Mouse (Mus musculus): ENCODE results near the gene Epha1. TPM values are rescaled to one million over a fixed set of nuclear protein-coding genes. Genes with fewer than 3 reads are reported as not detected.
A peak's percentile ranks its signal among the peaks of the same experiment; 100 is the strongest.

Epha1 gene
- total RNA-seq, 2 experiments from 2014 or later: 0.15 to 0.32 TPM

DNA sequence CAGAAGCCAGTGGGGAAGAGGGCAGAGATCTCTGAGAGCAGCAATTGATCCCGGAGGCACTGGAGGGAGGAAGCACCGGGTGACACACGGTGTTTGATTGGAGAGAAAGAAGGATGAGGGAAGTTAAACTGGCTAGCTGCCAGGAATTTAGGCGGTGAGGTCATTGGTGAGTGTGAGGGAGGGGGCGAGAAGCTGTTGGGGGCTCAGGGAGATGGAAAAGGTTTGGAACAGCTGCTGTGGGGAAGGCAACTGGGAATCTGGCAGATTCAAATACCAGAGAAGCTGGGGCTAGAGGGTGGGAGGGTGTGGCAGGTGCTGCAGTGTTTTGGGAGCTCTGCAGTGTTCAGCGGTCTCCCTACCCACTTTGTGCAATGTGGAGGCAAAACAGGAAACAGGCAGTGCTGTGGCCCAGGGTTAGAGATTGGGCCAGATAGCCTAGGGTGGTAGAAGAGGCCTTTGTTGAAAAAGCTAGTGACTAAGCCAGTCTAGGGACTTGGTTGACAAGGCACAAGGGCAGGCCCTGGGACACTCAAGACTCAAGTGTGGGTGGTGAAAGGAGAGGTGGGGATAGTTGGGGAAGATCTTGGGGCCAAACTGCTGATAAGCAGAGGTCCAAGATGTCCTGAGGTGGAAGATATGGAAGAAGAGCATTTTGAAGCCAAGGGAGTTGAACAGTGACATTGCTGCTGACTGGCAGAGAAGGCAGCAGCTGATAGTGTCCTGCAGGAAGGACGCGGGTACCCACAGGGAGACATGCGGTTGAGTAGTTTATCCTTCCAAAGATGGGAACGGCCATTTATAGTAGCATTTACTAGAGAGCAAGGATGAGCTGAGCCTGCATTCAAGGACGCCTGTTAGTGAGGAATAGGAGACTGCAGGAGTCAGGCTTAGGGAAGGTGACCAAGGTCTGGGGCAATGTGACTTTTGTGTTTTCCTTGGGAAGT is 18.7 kb downstream of the Epha1 start:
- no peak for DNase-seq

DNA sequence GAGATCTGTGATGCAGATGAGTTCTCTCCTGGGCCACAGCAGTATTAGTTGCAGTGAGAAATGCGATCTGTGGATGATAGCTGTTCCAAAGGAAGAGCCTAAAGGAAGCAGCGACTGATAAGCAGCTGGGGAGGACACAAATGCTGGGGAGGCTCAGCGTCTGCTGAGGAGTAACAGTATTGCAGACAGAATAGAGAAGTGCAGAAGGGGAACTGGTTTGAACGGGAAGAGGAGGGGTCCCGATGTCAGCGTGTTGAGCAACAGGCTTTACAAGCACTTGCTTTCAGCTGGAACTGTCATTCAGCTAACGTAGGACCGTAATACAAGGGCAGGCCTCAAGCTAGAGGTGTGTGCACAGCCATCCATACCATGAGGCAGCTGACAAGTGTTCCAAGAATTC is 19.9 kb downstream of the Epha1 start:
- no peak for DNase-seq

DNA sequence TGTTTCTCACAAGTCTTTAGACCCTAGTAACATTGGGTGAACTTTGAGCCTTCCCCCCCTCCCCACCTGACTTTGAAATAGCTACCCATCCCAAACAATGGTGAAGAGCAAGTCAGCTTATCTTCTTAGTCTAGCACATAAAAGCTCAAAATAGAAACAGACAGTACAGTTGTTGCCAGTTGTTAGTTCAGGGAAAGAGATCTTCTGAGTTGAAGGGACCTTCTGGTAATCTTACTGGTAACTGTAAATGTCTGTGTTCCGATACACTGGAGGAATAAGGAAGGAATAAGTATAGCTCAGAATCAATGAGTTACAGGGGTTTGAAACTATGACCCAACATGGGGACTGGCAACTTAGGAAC is 20.6 kb downstream of the Epha1 start:
- no peak for DNase-seq

DNA sequence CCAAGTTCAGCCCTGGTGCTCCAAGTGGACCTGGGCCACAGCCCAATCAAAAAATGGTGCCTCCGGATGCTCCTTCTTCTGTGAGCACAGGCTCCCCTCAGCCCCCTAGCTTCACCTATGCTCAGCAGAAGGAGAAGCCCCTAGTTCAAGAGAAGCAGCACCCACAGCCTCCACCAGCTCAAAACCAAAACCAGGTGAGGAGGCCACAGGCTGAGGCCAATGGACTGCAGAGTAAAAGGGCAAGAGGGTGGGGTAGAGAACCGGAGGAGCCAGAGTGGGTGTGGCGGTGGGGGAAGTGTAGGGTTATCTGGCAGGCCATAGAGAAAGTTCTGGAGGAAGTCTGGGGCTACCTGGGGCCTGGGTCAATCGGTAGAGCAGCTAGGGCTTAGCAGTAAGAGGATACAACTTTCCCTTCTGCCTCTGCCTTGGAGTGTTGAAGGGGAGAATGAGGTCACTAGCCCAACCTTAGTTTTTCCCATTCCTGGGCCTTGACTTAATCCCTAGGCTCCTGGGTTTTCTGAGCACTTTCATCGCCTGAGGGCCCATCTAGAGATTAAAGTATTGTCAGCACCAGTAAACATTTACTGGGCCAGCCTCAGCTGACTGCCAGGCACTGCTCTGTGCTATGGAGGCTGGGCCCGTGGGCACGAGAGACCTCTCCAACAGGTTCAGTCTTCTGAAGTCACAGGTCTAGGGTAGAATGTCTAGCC is 21.1 kb downstream of the Epha1 start:
- DNase-seq: no peak

DNA sequence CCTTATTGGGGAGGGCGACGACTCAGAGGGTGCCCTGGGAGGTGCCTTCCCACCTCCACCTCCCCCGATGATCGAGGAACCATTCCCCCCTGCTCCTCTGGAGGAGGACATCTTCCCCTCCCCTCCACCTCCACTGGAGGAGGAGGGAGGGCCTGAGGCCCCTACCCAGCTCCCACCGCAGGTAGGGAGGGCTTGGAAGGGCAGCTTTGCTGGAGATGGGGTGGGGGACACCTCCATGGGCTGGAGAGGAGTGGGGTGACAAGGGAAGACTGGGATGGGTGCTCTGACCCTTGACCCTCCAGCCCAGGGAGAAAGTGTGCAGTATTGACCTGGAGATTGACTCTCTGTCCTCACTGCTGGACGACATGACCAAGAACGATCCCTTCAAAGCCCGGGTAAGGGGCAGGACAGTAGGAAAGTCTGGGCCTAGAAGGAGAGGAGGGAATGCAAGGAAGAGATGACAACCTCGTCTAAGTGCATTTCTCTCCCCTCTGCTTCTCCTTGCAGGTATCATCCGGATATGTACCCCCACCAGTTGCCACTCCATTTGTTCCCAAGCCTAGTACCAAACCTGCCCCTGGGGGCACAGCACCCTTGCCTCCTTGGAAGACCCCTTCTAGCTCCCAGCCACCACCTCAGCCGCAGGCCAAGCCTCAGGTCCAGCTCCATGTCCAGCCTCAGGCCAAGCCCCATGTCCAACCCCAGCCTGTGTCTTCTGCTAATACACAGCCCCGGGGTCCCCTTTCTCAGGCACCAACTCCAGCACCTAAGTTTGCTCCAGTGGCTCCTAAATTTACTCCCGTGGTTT is 21.9 kb downstream of the Epha1 start:
- DNase-seq: no peak

DNA sequence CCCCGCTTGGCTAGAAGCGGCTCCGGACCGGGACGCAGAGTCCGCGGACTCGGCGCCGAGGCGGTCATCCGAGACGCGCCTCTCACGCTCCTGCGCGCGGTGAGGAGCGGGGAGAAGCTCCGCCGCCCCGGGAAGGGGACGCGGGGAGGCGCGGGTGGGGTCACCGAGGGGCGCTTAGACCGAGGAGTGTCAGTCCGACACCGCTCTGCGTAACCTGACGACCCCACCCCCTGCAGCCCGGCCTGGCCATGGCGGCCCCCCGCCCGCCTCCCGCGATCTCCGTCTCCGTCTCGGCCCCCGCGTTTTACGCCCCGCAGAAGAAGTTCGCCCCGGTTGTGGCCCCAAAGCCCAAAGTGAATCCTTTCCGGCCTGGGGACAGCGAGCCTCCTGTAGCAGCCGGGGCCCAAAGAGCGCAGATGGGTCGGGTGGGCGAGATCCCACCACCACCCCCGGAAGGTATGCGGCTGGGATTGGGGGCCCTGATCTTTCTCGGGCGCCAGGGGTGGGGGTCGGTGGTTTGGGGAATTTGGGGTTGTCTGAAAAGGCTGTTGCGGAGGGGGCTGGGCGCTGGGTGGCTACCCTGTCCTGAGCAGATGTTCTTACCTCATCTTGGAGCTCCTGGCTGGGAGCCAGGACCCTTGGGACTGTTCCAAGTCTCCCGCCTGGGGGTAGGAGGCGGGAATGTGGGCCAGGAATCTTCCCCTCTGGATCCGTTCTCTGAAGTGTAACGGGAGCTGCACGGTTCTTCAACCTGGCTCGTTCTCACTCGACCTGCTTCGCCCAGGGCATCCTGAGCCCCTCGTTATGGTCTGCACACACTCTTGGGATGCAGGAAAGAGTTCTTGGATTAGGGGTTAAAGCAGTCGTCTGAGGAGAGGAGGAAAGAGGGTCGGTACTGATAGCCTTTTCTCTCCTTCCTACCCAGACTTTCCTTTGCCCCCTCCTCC is 22.8 kb downstream of the Epha1 start:
- DNase-seq: peak; percentile 77

DNA sequence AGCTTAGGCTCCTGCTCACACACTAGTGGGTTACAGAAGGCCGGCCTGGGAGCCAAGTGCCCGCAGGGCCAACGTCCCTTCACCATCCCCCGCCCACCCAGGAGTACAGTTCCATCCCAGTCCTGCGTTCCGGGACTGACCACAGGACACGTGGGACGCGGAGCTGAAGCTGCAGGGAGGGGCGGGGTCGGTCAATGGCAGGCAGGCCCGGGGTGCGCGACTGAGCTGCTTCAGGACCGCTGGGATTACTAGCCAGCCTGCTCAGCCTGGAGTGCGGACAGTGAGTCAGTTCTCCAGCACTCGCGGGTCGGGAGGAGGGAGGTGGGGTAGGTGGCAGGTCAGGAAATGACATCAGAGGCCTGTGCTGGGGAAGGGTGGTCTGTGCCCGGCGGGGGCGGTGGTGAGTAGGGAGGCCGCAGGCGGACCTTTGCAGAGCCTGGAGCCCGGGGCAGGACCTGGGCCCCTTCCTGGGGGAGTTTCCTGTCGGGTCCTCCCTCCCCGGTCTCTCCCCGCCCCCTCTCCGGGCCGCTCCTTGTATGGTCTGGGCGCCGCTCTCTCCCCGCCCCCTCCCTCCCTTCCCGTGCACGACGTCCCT is 23.5 kb downstream of the Epha1 start, which contains the start of gene Zyx:
TSS of gene Zyx (plus strand) at position 205 of the 595 bp plus-strand sequence.
- peak; percentile 98 for DNase-seq

DNA sequence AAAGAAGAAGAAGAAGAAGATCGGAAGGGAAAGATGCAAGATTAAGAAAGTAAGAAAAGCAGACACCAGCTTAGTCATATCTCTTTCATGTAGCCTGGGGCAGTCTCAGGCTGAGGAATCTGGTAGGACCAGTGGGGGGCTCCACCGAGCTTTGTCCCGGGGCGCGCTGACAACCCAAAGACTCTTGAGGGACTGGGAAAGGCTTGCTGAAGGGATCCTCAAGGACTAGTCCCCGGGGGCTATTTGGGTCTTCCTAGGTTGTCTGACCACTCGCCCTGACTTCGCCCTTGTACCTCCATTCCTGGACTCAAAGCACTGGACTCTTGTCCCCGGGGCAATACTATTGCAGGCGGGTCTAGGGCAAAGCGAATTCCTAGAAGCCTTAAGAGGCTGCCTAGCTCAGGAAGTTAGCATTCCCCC is 24.1 kb downstream of the Epha1 start:
- DNase-seq: peak; percentile 72

DNA sequence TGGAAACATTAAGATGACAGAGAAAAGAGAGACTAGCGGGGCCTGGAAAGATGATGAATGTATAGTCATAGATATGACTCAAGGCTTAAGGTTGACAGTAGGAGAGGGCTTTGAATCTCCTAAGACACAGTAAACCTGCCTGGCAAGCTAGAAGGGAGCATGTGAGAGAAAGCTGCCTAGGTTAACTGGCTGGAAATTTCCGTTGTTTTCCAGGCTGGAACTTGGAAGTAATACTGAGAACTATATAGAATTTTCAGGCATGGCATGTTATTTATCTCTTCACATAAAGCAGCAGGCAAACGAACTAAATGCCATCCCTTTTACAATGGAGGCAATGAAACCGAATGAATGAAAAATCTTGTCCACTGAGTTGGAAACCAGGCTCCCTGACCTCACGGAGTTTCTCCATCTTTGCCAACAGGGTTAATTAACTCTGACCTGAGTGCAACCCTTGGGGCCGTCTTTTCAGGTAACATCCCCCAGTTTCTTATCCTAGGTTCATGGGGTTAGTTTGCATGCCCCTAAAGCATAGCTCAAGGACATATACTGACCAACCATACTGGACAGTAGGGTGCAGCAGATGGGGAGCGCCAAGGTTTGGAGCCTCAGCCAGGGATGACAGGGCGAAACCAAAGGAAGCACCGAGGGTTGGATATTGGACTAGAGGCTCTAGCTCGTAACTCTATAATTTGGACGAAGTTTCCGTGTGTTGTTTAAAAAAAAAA is 24.6 kb downstream of the Epha1 start:
- no peak for DNase-seq

DNA sequence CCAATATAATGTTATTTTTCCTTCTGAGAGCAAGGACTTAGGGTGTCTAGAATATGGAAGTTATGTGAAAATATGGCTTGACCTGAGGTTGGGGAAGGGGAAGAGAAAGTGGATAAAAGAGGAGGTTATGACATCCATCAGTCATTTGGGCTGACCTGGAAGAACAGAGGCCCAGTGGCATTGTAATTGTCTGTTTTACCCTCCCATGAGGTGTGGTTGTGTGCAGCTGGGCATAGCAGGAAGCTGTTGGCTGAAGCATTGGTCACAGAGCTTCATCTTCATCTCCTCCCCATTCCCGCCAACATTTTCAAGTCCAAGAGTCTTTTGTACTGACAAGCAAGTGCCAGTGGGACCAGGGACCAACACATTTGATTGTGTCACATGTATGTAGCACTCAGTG is 28.8 kb downstream of the Epha1 start:
- DNase-seq: no peak

DNA sequence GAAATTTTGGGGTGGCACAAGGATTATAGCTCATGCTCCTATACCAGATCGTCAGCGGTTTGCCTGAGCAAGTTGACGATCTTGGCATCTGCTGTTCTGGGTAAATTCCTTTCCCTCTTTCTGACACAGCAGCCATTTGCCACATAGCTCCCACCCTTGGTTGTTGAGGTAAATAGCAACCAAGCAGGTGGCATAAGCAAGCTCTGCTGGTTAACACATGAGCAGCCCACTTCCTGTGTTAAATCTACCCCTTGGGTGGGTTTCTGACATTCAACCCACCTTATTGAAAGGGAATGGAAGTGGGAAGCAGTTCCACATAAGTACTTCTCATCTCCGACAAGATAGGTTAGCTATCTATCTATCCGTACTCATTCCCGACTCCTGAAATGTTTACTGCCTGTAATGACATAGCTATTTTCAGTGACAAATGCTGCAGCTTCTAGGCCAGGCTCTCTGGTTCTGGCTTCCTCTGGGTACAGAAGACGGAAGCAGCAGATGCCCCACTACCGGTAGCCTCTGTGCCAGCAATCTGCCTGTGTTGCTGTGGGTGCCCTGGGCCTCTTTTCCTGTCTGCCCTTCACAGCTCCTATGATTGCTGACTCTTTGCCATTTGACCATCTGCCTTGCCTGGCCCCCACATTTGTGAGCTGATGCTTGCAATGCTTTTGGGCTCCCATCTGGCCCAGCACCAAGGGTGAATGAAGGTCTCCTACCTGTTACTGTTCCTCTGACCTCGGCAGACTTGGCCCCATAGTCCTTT is 29.5 kb downstream of the Epha1 start:
- DNase-seq: no peak

DNA sequence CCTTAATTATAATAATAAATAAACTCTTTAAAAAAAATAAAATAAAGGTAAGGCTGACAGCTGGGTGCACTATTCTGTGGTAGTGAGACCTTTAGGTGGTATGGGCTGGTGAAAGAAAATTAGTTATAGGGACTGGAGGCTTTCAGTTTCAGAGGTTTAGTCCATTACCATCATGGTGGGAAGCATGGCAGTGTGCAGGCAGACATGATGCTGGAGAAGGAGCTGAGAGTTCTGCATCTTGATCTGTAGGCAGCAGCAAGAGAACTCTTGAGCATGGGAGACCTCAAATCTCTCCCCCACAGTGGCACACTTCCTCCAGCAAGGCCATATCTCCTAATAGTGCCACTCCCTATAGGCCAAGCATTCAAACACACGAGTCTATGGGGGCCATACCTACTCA is 30.9 kb downstream of the Epha1 start:
- DNase-seq: no peak

DNA sequence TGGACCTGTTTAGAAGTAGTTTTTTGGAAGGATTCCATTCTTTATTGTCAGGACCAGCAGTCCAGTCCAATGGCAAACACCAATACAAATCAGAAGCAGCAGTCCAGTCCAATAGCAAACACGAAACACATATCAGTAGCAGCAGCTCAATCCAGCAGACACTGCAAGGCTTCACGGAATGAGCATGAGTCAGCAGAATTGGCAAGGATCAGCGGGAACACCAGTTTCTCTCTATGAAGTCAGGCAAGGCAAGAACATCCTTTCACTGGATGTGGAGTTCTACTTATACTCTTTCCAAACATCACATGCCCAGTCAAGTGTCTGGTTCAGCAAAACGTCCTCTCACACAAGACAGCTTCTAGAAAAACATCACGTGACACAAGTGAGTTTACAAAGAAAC is 33.1 kb downstream of the Epha1 start:
- DNase-seq: no peak

DNA sequence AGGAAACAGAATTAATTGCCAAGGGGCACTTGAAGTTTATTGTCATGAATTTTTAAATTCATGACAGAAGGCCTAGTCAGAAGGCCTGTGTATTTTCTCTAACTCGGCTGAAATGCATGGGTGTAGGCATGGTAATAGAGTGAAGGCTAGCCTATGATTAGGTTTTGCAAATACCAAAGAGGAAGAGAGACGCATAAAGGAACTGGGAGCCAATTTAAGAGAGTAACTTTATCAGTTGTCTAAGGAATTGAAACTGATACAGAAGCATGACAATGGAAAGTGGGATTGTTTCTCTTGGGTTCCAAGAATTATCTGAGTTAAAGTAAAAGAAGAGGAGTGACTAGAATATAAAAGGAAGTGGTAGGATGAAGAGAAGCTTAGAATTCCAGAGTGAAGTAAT is 33.9 kb downstream of the Epha1 start:
- DNase-seq: no peak

DNA sequence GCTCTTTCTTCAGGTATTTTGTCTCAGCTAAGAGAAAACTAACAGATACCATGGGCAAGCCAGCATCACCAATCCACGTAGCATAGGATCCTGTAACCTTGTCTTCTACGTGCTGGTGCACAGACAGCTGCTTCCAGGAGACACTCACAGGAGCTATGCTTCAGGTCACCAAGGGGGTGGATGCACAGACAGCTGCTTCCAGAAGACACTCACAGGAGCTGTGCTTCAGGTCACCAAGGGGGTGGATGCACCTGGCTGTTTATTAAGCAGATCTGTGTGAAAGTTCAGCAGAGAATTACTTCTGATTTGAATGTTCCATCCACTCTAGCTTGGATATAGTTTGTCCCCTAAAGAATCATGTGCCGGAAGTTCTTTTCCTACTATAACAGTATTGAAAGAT is 42.1 kb downstream of the Epha1 start:
- DNase-seq: no peak

DNA sequence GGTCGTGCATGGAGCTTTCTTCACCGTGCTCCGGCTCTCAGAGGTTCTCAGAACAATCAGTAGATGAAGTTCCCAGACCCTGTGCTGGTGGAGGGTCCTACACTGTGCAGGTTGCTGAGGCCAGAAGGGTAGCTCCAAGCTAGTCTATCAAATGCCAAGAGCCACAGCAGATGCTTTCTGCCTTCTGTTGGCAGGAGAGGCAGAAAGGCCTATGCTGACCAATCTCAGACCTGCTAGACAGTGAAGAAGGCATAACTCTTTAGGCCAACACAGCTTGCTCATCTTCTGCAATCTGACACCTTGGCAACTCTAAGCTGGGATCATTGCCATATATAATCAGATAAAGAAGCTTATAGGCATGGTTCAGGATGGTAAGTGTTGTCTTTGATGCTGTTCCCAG is 42.9 kb downstream of the Epha1 start:
- DNase-seq: no peak

DNA sequence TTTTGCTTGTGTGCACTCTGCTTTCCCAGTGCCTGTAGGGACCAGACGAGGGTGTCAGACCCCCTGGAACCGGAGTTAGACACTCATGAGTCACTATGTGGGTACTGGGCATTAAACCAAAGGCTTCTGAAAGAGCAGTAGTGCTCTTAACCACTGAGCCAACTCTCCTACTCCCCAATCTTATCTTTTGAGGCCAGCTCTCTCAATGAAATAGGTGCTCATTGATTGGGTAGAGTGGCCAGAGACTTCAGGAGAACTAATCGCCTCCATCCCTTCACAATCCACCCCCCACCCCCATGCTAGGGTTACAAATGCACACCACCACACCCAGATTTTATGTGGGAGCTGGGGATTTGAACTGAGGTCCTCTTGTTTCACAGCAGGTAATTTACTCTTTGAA is 44.3 kb downstream of the Epha1 start:
- DNase-seq: no peak

DNA sequence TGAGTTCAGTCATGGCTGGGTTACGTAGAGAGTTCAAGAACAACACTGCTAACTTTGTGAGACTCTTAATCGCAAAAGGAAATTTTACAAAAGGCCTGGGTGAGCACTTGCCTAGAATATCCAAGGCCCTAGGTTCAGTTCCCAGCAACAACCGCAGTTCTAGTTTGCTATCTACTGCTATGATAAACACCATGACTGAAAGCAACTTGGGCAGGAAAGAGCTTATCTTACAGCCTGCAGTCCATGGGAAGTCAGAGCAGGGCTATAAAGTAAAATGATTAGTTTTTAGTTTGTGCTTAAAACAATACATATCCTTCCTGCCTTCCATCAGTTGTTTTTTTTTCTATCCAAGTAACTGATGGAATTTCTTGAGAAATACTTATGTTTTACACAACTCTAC is 46.6 kb downstream of the Epha1 start:
- no peak for DNase-seq

DNA sequence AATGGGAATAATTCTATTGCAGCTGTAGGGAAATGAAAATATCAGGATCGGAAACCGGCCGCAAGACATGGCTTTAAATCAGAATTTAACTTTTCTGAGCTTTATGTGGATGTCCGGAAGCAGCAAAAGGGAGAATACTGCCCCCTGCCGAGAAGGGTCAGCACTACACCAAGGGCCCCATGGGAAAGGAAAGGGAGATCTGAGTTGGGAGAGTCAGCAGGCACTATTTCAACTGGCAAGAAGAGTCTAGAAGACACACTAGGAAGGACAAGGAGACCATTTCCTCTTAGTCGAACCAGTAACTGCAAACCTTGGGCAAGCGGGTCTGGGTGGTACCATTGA is 47.8 kb downstream of the Epha1 start:
- peak; percentile 63 for DNase-seq
